Mouse (Mus musculus) midbrain, embryonic 15.5 days (tissue): Measurements from ENCODE around the gene Dlx5. TPM values are rescaled to one million over a fixed set of nuclear protein-coding genes. Genes with fewer than 3 reads are reported as not detected.

Source experiments
- ATAC-seq: fragments of 200-750 bp; cut with Nextera tagmentation; replicated peaks from 2 replicates; pipeline ENCODE4 v1.8.0; 2017; ENCODE audit warnings: moderate TSS enrichment
- H3K27ac ChIP-seq: fragments of 300-500 bp; sonication (generic); 2 replicates; pipeline ENCODE4 v1.5.1; 2015; ENCODE audit warnings: mild to moderate bottlenecking, inconsistent platforms
- H3K27me3 ChIP-seq: fragments of 300-500 bp; sonication (generic); replicated peaks from 2 replicates; pipeline ENCODE4 v1.6.1; 2015; ENCODE audit warnings: inconsistent platforms
- H3K36me3 ChIP-seq: fragments of 300-500 bp; sonication (generic); replicated peaks from 2 replicates; pipeline ENCODE4 v1.6.1; 2015; ENCODE audit warnings: inconsistent platforms
- H3K4me1 ChIP-seq: fragments of 300-500 bp; sonication (generic); 2 replicates; pipeline ENCODE4 v1.6.1; 2015; ENCODE audit warnings: inconsistent platforms
- H3K4me2 ChIP-seq: fragments of 300-500 bp; sonication (generic); 2 replicates; pipeline ENCODE4 v1.6.1; 2015; ENCODE audit warnings: inconsistent platforms, mild to moderate bottlenecking, moderate library complexity
- H3K4me3 ChIP-seq: fragments of 300-500 bp; sonication (generic); 2 replicates; pipeline ENCODE4 v1.5.1; 2015; ENCODE audit warnings: mild to moderate bottlenecking, inconsistent platforms
- H3K9ac ChIP-seq: fragments of 300-500 bp; sonication (generic); 2 replicates; pipeline ENCODE4 v1.6.1; 2015; ENCODE audit warnings: mild to moderate bottlenecking, inconsistent platforms
- H3K9me3 ChIP-seq: fragments of 300-500 bp; sonication (generic); 2 replicates; pipeline ENCODE4 v1.6.1; 2016; ENCODE audit warnings: inconsistent platforms
- WGBS: fragments of 180-500 bp; shearing (Covaris S2); methylation state at CpG from one replicate; pipeline ENCODE4 v1.1.7; 2015; ENCODE audit warnings: mixed read lengths; 5-methylcytosine and 5-hydroxymethylcytosine counted together
- polyA plus RNA-seq: library from polyadenylated mRNA; unstranded; fragments of >200 nt; fragmentation: Nextera tagmentation; extraction: Ambion mirVana; gene quantifications from 2 replicates; pipeline ENCODE4 v1.2.1, GENCODE M21; 2015

Dlx5 gene
- polyA plus RNA-seq, 1 experiment from 2014 or later, result 19.0 TPM

- ATAC-seq, result peak; percentile 1; the same call in 1 of the 2 replicates
- Histone ChIP-seq H3K9me3 (no peaks in the 10 kb centered on the region), H3K4me2 (peak overlapping the region; percentile 73), H3K27ac (peak overlapping the region; percentile 30), H3K27me3 (peaks cover 70% of the 10 kb centered on the region), H3K4me3 (peak overlapping the region; percentile 42), H3K36me3 (no peaks in the 10 kb centered on the region), H3K4me1 (peaks cover 12% of the 10 kb centered on the region), H3K9ac (peak overlapping the region; percentile 16; the same call in 1 of the 2 replicates)
- WGBS, result under 1% methylated on average over 30 of the region's 30 CpGs
Measured at GRCm38 (mm10) chr6:6881115-6881637, 709 bp downstream of the Dlx5 start.

DNA sequence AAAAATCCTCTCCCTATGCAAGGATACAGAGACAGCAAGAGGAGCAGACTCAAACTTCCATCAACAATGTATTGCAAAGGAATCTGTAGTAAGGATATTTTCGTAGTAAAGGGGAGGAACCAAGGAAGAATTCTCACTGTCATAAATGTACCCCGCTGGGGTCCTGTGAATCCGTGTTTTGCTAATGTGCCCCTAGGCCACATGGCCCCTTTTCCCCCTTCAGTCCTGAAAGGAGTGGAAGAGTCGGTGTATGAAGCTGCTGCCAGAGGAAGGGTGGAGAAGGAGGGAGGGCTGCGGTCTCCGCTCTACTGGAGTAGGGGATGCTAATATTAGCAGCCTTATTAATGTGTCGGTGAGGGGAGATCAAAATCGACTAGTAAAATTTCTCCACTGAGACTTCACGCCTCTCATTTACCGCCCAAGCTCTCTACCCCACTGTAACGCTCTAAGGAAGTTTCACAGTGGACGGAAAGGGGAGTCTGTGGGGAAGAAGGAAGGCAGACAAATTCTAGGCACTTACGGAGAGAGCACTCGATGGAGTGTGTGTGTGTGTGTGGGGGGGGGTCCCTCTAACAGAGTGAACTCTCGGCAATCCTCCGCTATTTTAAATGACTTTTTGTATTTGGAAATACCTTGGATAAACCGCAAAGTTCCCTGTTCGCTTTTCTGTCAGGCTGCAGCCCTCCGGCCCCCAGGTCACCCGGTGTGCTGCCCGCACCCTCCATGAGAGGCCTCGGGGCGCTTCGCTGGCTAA lies 1.3 kb downstream of the Dlx5 start:
- ATAC-seq, result no peak
- no peaks in the 10 kb centered on the region for H3K9me3 ChIP-seq
- H3K4me3 ChIP-seq, result peak overlapping the region; percentile 42
- H3K27me3 ChIP-seq, result peaks cover 77% of the 10 kb centered on the region
- peaks cover 12% of the 10 kb centered on the region for H3K4me1 ChIP-seq
- WGBS, result 2% methylated on average over 24 of the region's 24 CpGs
- H3K36me3 ChIP-seq, result no peaks in the 10 kb centered on the region
- peak overlapping the region; percentile 73 for H3K4me2 ChIP-seq
- H3K27ac ChIP-seq, result no peak overlapping the region; the same call in 1 of the 2 replicates
- 0 out of 2 replicates have a peak overlapping the region, but pooled peaks have one; percentile 16 for H3K9ac ChIP-seq

DNA sequence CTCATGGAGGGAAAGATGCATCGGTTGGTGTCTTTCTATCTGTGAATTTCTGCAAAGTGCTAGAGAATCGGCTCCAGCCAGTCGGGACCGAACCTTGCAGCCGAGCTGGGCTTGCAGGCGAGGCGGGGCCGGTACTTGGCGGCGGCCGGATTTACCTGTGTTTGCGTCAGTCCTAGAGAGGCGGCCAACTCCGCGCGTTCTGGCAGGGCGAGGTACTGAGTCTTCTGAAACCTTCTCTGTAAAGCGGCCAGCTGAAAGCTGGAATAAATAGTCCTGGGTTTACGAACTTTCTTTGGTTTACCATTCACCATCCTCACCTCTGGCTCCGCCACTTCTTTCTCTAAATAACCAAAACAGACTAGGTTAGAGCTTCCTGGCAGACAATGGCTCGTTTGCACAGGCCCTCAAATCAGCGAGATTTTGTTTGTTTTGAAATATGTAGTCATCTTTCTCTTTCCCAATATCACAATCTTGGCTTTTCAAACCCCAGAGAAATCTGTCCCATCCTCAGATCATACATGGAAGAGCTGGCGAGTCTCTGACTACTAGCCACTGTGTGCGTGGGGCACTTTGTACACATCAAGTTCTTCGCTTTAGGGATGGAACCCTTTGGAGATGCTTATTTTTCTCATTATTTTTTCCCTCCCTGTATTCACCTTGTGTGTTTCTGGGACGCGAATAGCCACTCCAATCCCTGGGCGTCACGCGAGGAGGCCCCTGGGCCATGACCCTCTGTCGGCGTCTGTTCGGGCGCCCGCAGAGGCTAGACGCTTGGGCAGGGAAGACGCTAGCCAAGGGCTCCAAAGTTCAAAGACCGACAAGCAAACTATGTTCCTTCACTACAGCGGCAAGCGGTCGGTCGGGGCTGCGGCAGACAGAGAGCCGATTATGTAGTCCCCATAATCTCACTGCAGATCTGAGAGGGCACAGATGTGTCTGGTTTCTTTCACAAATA lies 2.2 kb downstream of the Dlx5 start:
- H3K9me3 ChIP-seq, result no peaks in the 10 kb centered on the region
- H3K4me2 ChIP-seq, result peak overlapping the region; percentile 28; the same call in 1 of the 2 replicates

GRCm38 (mm10) chr6:6878841-6879291 lies 3.0 kb downstream of the Dlx5 start:
- Histone ChIP-seq H3K27me3 (peaks cover 82% of the 10 kb centered on the region), H3K36me3 (no peaks in the 10 kb centered on the region), H3K27ac (no peak overlapping the region), H3K9ac (no peak overlapping the region), H3K4me1 (peaks cover 12% of the 10 kb centered on the region), H3K9me3 (no peaks in the 10 kb centered on the region), H3K4me3 (peak overlapping the region; percentile 42), H3K4me2 (peak overlapping the region; percentile 28)
- under 1% methylated on average over 14 of the region's 14 CpGs for WGBS
- no peak for ATAC-seq

More for the DNA sequence above, 2.2 kb downstream of the Dlx5 start:
- peaks cover 12% of the 10 kb centered on the region for H3K4me1 ChIP-seq
- no peaks in the 10 kb centered on the region for H3K36me3 ChIP-seq
- peak overlapping the region; percentile 42 for H3K4me3 ChIP-seq
- H3K27ac ChIP-seq, result no peak overlapping the region
- H3K27me3 ChIP-seq, result peaks cover 80% of the 10 kb centered on the region
- ATAC-seq, result no peak
- H3K9ac ChIP-seq, result no peak overlapping the region
- WGBS, result 1% methylated on average over 44 of the region's 44 CpGs

- ATAC-seq, result 0 out of 2 replicates have a peak, but pooled peaks have one; percentile 7
- Histone ChIP-seq H3K9ac (no peak overlapping the region), H3K4me3 (peak overlapping the region; percentile 42), H3K27ac (no peak overlapping the region), H3K27me3 (peaks cover 81% of the 10 kb centered on the region), H3K9me3 (no peaks in the 10 kb centered on the region), H3K4me1 (peaks cover 12% of the 10 kb centered on the region), H3K36me3 (no peaks in the 10 kb centered on the region), H3K4me2 (peak overlapping the region; percentile 28)
- 2% methylated on average over 34 of the region's 34 CpGs for WGBS
Measured at GRCm38 (mm10) chr6:6877981-6878840, 3.7 kb downstream of the Dlx5 start.

- Histone ChIP-seq H3K27me3 (peaks cover 81% of the 10 kb centered on the region), H3K4me3 (no peak overlapping the region), H3K36me3 (no peaks in the 10 kb centered on the region), H3K4me1 (peaks cover 12% of the 10 kb centered on the region), H3K4me2 (no peak overlapping the region), H3K9ac (no peak overlapping the region), H3K9me3 (no peaks in the 10 kb centered on the region), H3K27ac (no peak overlapping the region)
- whole genome bisulfite sequencing, result 8% methylated on average over 5 of the region's 5 CpGs
- no peak for ATAC-seq
Measured at GRCm38 (mm10) chr6:6877346-6877910, 4.5 kb downstream of the Dlx5 start.

DNA sequence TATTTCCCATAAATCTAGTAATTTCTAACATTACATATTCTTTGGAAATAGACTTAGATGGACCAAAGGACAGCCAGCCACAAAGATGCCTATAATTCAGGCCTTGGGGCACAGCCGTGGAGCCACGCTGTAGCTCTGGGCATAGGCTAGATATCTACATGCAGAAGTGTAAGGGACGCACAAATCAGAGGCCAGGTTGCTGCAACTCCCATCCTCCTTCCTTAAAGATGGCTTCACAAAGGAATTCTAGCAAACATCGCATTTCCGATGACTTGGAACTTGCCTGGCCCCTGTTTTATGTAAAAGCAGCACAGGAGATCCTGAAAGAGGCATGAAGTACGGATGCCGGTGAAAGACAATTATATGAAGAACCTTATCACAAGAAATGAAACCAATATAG lies 5.2 kb downstream of the Dlx5 start:
- no peak overlapping the region for H3K27ac ChIP-seq
- H3K9me3 ChIP-seq, result no peaks in the 10 kb centered on the region
- peak overlapping the region; percentile 8; the same call in 1 of the 2 replicates for H3K4me2 ChIP-seq
- no peak overlapping the region for H3K9ac ChIP-seq
- peaks cover 9% of the 10 kb centered on the region for H3K4me1 ChIP-seq
- H3K36me3 ChIP-seq, result no peaks in the 10 kb centered on the region
- 8% methylated on average over 7 of the region's 7 CpGs for WGBS
- H3K27me3 ChIP-seq, result peaks cover 83% of the 10 kb centered on the region
- no peak for ATAC-seq
- no peak overlapping the region for H3K4me3 ChIP-seq

GRCm38 (mm10) chr6:6876231-6876630 lies 5.7 kb downstream of the Dlx5 start:
- peak overlapping the region; percentile 8; the same call in 1 of the 2 replicates for H3K4me2 ChIP-seq
- no peaks in the 10 kb centered on the region for H3K36me3 ChIP-seq
- WGBS, result 0% methylated on average over 2 of the region's 2 CpGs
- peaks cover 4% of the 10 kb centered on the region for H3K4me1 ChIP-seq
- no peaks in the 10 kb centered on the region for H3K9me3 ChIP-seq
- H3K4me3 ChIP-seq, result no peak overlapping the region
- peaks cover 83% of the 10 kb centered on the region for H3K27me3 ChIP-seq
- no peak overlapping the region for H3K9ac ChIP-seq
- no peak overlapping the region for H3K27ac ChIP-seq
- ATAC-seq, result no peak

- no peaks in the 10 kb centered on the region for H3K36me3 ChIP-seq
- 0 out of 2 replicates have a peak overlapping the region, but pooled peaks have one; percentile 6 for H3K4me3 ChIP-seq
- H3K9me3 ChIP-seq, result no peaks in the 10 kb centered on the region
- H3K4me1 ChIP-seq, result no peaks in the 10 kb centered on the region
- H3K9ac ChIP-seq, result no peak overlapping the region
- peak overlapping the region; percentile 7; the same call in 1 of the 2 replicates for H3K4me2 ChIP-seq
- 1% methylated on average over 9 of the region's 9 CpGs for WGBS
- H3K27me3 ChIP-seq, result peaks cover 83% of the 10 kb centered on the region
- H3K27ac ChIP-seq, result no peak overlapping the region
- ATAC-seq, result no peak
Measured at GRCm38 (mm10) chr6:6875676-6876075, 6.2 kb downstream of the Dlx5 start.

GRCm38 (mm10) chr6:6875136-6875535 lies 6.7 kb downstream of the Dlx5 start:
- peak overlapping the region; percentile 5; the same call in 1 of the 2 replicates for H3K4me2 ChIP-seq

More at GRCm38 (mm10) chr6:6875136-6875535, 6.7 kb downstream of the Dlx5 start:
- 0 out of 2 replicates have a peak overlapping the region, but pooled peaks have one; percentile 59 for H3K27ac ChIP-seq
- no peaks in the 10 kb centered on the region for H3K4me1 ChIP-seq
- no peaks in the 10 kb centered on the region for H3K9me3 ChIP-seq
- no peaks in the 10 kb centered on the region for H3K36me3 ChIP-seq
- H3K9ac ChIP-seq, result no peak overlapping the region
- ATAC-seq, result no peak
- H3K27me3 ChIP-seq, result peaks cover 87% of the 10 kb centered on the region
- WGBS, result under 1% methylated on average over 11 of the region's 11 CpGs
- H3K4me3 ChIP-seq, result no peak overlapping the region
